Mouse (Mus musculus) adrenal gland, adult (tissue): ENCODE measurements around the gene Ech1.

Experiments used
- DNase-seq, 2 experiments: peaks; one replicate each; pipeline ENCODE4 v3.0.0; 2022 to 2023; ENCODE audit warnings: low spot score in 1 of 2; ENCODE audit not compliant: inconsistent age in 2 of 2

The Ech1 gene

GRCm38 (mm10) chr7:28802846-28803588 lies 22.0 kb upstream of the Ech1 start:
- peak in 1 of 2 experiments; percentile 47 for DNase-seq

- no peak for DNase-seq
Observed at GRCm38 (mm10) chr7:28803756-28804155, 21.3 kb upstream of the Ech1 start.

DNA sequence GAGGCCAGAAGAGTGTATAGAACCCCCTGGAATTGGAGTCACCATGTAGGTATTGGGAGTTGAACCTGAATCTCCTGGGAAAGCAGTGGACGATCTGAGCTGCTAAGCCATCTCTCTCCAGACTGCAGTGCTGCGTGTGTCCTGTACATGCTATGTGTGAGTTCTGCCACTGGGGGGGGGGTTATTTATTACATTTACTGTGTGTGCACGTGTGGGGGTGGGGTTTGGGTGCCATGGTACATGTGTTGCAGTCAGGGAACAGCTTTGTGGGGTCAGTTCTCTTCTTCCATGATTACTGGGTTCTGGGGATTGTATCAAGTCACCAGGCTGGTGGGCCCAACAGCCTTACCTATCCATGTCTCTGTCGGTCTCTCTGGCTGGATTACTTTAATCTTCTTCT lies 18.1 kb upstream of the Ech1 start:
- DNase-seq: peak; percentile 18 to 55

DNA sequence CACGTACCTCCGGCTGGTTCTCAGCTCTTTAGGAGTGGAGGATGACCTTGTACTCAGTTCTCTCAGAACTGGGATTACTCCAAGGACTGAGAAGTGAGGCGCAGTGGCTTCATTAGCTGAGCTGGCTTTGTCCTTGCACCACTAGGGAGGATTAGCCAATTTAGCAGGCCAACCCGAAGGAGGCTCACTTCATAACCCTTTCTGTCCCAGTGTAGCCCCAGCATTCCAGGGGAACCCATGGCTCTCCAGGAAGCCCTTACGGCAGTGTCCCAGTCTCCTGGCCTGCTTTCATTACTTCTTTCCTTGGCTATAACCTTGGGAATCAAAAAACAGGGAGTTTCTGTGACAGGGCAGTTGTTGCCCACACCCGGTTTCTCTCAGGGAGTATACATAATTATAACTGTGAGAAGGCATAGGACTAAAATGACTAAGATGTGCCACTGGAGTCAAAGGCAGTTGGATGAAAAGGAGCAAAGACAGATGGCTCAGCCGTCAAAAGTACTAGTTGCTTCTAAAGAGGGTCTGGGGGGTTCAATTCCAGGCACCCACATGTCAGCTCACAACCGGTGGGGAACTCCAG lies 17.3 kb upstream of the Ech1 start:
- peak; percentile 76 to 95 for DNase-seq

DNA sequence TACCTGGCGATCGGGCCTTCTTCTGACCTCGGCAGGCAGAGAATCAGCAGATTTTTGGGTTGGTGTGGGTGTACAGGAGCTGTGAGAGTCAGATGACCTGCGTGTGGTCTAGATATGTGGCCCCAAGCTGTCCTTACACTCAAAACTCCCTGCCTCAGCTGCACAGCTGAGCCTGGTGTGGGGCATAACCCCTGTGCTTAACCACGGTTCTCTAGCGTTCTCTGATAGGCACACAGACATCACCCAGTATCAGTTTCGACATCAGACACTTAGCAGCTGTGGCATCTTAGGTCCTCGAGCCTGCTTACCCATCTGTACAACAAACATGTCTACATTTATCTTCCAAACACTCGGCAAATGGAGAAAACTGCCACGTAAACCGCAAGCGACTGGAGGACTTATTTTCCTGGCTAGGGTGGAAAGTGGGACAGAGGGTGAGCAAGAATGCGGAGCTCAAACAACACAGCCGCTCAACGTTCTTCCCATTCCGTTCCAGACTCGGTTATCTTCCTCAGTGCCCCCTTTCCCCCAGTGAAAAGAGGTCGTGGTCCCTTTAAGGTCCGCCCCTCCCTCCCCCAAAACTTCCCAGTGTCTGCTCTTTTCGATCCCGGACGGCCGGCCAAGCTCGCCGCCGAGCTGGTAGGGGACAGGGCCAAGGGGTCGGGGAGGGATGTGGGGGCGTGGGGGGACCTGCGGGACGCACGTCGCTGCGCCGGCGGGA lies 16.6 kb upstream of the Ech1 start, which contains the start of gene Hnrnpl:
Gene Hnrnpl, plus strand, starts transcription at position 321 of the 721 bp plus-strand sequence.
- peak; percentile 56 to 93 for DNase-seq

DNA sequence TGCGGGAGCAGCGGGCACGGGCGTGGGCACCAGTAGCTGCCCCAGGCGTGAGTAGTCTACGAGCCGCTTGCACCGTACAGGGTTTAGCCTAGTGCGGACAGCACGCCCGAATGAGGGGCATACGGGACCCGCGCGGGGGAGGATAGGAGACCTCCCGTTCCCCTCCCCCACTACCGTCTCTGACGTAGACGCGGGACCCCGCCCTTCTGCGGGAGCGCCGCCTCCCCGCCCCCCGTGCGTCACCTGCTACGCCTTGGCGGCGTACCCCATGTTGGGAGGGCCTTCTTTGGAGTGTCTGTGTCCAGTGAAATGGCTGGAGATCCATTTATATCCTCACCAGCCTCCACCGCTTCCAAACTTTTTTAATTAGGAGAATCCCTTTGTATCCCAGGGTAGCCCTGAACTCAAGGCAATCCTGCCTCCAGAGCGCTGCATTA lies 16.0 kb upstream of the Ech1 start:
- peak; percentile 97 to 99 for DNase-seq

GRCm38 (mm10) chr7:28809401-28810089 lies 15.5 kb upstream of the Ech1 start:
- peak; percentile 75 to 93 for DNase-seq

DNA sequence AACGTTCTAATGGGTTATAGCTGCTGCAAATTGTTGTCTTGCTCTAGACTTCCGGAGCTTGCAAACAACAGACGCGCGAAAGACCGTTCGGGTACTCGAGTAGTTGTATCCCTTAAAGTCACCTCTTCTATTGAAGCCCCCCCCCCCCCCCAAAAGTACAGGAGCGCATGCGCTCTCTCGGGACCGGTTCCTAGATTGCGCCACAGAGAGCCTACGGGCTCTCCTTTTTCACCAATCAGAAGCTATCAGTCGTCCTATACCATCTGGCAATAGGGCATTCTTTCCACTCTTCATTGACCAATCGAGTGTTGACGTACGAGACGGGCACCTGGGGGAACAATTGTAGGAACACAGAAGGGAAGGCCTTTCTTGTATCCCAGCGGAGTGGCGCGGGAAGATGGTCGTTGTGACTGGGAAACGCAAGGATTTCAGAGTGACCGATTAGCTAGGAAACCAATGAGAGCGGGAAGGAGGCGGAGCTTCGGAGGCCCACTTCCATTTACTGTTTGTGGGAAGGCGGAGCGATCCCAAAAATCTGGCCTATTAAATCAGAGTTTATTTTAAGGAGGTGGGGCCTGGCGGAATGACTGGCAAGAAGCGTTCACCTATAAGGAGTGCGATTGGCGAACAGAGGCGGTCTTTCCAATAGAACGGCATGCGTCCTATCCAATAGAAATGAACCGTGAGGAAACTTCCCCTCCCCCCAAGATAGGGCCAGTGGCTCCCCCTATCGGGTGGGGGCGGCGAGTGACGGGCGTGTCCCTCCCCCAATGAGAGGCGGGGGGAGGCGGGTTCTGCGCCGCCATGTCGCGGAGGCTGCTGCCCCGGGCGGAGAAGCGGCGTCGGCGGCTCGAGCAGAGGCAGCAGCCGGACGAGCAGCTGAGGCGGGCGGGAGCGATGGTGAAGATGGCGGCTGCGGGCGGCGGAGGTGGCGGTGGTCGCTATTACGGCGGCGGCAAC lies 14.6 kb upstream of the Ech1 start:
- DNase-seq: peak; percentile 98 to 100

GRCm38 (mm10) chr7:28811228-28811627 lies 13.8 kb upstream of the Ech1 start:
- DNase-seq: peak; percentile 95 to 97

GRCm38 (mm10) chr7:28811640-28812275 lies 13.3 kb upstream of the Ech1 start:
- peak; percentile 15 to 67 for DNase-seq

- peak; percentile 51 to 76 for DNase-seq
Observed at GRCm38 (mm10) chr7:28812436-28812835, 12.6 kb upstream of the Ech1 start.

DNA sequence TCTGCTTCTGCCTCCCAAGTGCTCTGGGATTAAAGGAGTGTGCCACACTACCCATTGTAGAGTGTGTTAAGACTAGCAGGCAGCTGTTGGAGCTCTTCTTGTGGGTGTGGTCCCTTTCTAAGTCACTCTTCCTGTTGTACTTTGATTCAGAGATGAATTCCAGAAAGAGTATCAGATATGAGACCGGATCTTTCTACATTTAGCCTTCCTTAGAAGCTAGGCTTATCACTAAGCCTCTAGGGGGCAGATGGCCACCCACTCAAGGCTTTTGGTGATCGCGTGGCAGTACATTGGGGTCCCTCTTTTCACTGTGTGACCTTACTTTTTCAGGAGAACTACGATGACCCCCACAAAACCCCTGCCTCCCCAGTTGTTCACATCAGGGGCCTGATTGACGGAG lies 12.1 kb upstream of the Ech1 start:
- DNase-seq: peak; percentile 15 to 60

DNA sequence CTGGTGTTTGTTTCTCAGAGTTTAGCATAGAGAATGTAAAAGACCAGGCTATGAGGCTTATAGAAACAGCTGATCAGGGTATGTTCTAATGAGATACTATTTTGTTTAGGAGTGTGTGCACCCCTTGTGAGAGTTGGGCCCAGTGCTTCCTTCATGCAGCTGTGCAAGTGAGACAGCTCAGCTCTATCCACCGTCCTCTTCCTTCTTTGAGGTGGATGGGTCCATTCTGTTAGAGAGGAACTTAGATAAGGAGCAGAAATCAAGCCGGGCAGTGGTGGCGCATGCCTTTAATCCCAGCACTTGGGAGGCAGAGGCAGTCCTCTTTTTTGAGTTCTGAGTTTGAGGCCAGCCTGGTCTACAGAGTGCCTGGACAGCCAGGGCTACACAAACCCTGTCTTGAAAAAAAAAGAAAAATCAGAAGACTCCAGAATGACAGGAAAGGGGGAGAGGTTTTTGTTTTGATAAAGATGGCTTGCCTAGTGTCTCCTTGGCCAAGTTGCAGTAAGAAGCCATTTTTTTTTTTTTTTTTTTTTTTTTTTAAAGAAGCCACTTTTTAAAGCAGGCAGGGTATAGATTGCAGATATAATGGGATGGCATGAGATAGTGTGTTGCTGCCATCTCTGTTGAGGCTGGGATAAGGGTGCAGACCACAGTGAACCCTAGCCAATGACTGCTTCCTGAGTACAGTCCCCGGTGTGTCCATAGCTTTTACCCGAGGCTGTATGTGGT lies 10.5 kb upstream of the Ech1 start:
- no peak for DNase-seq

DNA sequence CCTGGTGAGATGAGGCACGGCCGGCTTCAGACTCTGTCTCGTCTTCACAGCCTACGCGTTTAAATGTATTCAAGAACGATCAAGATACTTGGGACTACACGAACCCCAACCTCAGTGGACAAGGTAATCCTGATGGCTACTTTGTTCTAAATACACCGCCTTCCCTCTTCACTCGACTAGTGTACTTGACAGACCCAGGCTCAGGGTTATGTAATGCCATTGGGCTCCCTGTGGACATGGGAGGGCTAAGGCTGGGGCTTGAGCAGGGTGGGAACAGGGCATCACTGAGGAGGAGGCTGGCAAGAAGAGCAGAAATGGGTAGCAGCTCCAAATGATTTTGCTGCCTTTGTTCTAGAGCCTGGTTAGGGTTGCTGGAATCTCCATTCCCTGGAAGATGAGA lies 9.8 kb upstream of the Ech1 start:
- DNase-seq: no peak

DNA sequence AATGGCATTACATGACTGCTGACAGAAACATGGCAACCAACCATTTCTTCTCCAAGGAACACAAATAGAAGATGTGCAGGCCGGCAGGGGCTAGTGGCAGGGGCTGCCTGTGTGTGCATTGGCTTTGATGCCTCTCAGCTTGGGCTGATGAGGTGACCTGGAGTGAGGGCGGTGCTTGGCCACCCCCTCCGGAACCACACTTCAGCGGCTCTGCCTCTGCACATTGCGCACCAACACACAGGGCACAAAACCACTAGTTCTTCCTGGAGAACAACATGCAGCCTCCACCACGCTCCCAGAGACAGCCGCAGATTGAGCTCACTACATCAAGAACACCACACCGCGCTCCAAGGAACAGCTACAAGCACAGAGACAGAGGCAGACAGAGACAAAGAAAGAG lies 8.8 kb upstream of the Ech1 start:
- DNase-seq: peak; percentile 25 to 47

DNA sequence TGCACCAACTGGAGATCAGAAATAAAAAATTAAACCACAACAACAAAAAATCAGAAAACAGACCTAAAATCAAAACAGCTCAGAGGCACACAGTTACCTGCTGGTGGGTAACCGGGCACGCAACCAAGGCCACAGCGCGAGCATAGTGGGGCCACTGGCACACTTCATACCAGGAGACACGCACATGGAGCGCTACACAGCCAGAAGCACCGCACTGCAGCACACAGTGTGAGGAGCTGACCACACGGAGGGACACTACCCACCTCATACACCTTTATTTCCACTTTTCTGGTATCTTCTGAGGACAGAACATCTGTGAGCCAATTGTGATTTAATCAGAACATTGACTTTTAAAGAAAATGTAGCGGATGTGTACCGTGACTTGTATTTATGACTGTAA lies 8.1 kb upstream of the Ech1 start:
- DNase-seq: no peak

- peak in 1 of 2 experiments; percentile 46 for DNase-seq
Observed at GRCm38 (mm10) chr7:28817524-28817923, 7.5 kb upstream of the Ech1 start.

- DNase-seq: no peak
Observed at GRCm38 (mm10) chr7:28817957-28818356, 7.1 kb upstream of the Ech1 start.

- peak in 1 of 2 experiments; percentile 33 for DNase-seq
Observed at GRCm38 (mm10) chr7:28818436-28818835, 6.6 kb upstream of the Ech1 start.
